Mouse (Mus musculus) heart, postnatal 0 days (tissue): ENCODE data around the gene Ston1.

Experiments used
- CTCF ChIP-seq: IDR thresholded peaks from 2 replicates; pipeline ENCODE4 v1.5.1; 2016; ENCODE audit warnings: antibody characterized with exemption, control low read depth, low read depth
- EP300 ChIP-seq: IDR thresholded peaks from 2 replicates; pipeline ENCODE4 v1.6.1; 2016; ENCODE audit warnings: antibody characterized with exemption, low read depth

DNA sequence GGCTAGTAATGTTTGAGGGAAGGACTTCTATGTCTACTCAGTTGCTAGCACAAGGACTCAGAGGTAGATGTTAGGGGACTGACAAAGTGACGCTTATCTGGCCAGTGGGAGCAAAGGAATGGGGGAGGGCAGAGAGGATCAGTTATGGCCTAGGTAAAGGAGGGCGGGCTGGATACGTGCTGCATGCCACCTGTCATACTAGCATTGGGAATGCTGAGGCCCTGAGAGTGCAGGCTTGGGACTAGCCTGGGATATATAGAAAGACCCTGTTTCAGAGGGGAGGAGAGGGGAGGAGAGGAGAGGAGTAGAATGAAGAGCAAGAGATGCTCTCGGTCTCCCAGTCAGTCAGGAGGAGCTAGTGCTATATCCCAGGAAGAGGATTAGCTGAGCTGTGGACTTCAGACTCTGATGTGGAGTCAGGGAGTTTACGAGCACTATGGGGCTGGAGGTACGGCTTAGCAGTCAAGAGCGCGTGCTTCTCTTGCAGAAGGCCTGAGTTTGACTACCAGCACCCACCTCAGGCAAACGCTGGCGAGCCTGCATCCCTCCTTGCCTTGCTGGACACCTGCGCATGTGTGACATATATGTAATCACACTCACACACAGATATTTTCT, 43.9 kb upstream of the Ston1 start:
- TF ChIP-seq CTCF (no peak), EP300 (no peak)
